Mouse (Mus musculus) liver, adult 2 months (tissue): ENCODE measurements at regions not wholly inside any gene's neighbourhood (a gene's known extent, or its start where the extent isn't known, plus 50 kb on each side); places are given as distances from the start of the nearest gene placed in this dataset.

Experiments used
- DNase-seq: peaks from one replicate; pipeline ENCODE4 v3.0.0-alpha.2; 2011; ENCODE audit warnings: low read depth, low spot score; ENCODE audit errors: extremely low read depth
- H3K27ac ChIP-seq: fragments of 200-500 bp; replicated peaks from 2 replicates; pipeline ENCODE4 v1.5.1; 2012; ENCODE audit warnings: low read depth, mild to moderate bottlenecking, control low read depth, inconsistent platforms, low read length; ENCODE audit not compliant: insufficient read depth
- H3K27me3 ChIP-seq: fragments of 200-500 bp; 2 replicates; pipeline ENCODE4 v1.6.1; 2012; ENCODE audit warnings: mild to moderate bottlenecking, moderate library complexity, low read length, inconsistent platforms; ENCODE audit not compliant: control insufficient read depth, insufficient read depth
- H3K36me3 ChIP-seq: fragments of 200-500 bp; 2 replicates; pipeline ENCODE4 v1.6.1; 2012; ENCODE audit warnings: low read length, inconsistent platforms; ENCODE audit not compliant: control insufficient read depth, insufficient read depth
- H3K4me1 ChIP-seq: fragments of 200-500 bp; 2 replicates; pipeline ENCODE4 v1.6.1; 2011; ENCODE audit warnings: low read length; ENCODE audit not compliant: control insufficient read depth, insufficient read depth
- H3K4me3 ChIP-seq: fragments of 200-500 bp; 2 replicates; pipeline ENCODE4 v1.5.1; 2011; ENCODE audit warnings: low read depth, mild to moderate bottlenecking, control low read depth, low read length, moderate library complexity; ENCODE audit not compliant: insufficient read depth
- H3K79me2 ChIP-seq: fragments of 200-500 bp; 2 replicates; pipeline ENCODE4 v1.6.1; 2012; ENCODE audit warnings: inconsistent platforms, mild to moderate bottlenecking, low read length, moderate library complexity; ENCODE audit not compliant: control insufficient read depth, insufficient read depth
- H3K9ac ChIP-seq: fragments of 200-500 bp; 2 replicates; pipeline ENCODE4 v1.6.1; 2012; ENCODE audit warnings: low read depth, mild to moderate bottlenecking, control low read depth, inconsistent platforms, low read length
- CTCF ChIP-seq: fragments of 200-500 bp; IDR thresholded peaks from 2 replicates; pipeline ENCODE4 v1.5.1; 2011; ENCODE audit warnings: low read depth, low read length, control low read depth
- POLR2A ChIP-seq: fragments of 200-500 bp; IDR thresholded peaks from 2 replicates; pipeline ENCODE4 v1.6.1; 2011; ENCODE audit warnings: low read length, control low read depth; ENCODE audit not compliant: insufficient read depth; ENCODE audit errors: extremely low read depth
- WGBS: fragments of 180-500 bp; shearing (Covaris S2); methylation state at CpG from one replicate; pipeline ENCODE4 v1.1.7; 2018; 5-methylcytosine and 5-hydroxymethylcytosine counted together

DNA sequence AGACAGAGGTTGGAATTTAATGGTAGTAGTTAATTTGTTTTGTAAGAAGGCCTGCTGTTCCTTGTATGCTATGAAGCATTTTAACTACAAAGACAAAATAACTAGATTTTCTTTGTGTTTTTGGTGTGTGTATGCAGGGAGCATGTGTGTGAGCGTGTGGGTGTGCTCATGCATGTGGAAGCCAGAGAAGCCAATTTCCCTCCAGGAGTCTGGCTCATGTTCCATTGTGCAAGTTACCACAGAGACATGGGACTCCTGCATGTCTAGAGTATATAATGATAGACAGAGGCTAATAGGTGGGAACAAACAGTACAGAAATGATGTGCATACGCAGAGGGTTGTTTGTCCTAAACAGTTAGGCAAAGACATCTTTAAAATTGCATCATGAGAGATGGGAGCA lies 219.0 kb upstream of the Dpp6 start:
- Histone ChIP-seq H3K9ac (no peak overlapping the region), H3K36me3 (no peaks in the 10 kb centered on the region), H3K79me2 (no peaks in the 10 kb centered on the region), H3K27ac (no peak overlapping the region), H3K27me3 (no peaks in the 10 kb centered on the region), H3K4me1 (no peaks in the 10 kb centered on the region), H3K4me3 (no peak overlapping the region)
- 82% methylated on average over 2 of the region's 2 CpGs for WGBS
- no peak for DNase-seq
- TF ChIP-seq POLR2A (no peak), CTCF (no peak)

DNA sequence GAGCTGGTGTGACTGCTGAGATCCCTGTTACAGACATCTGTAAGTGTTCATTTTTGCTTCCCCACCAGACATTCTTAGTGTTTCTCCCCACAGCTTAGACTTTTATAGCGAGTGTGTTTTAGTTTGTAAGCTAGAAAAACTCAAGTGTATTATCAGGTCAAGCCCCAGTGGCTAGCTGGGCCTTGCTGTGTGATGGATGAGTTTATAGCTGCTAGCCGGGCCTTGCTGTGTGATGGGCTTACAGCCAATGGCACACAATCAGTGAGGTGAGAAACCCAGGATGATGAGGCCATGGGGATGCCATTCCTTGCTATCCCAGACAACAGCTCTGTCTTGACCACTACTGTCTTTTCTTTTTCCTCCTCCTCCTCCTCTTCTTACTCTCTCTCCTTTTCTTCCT lies 197.7 kb upstream of the Dpp6 start:
- no peak overlapping the region for H3K4me3 ChIP-seq
- H3K27ac ChIP-seq = no peak overlapping the region
- no peak for TF ChIP-seq CTCF
- TF ChIP-seq POLR2A = no peak
- H3K79me2 ChIP-seq = no peaks in the 10 kb centered on the region
- DNase-seq = no peak
- no peaks in the 10 kb centered on the region for H3K36me3 ChIP-seq
- 59% methylated on average over 2 of the region's 2 CpGs for WGBS
- H3K27me3 ChIP-seq = no peaks in the 10 kb centered on the region
- no peaks in the 10 kb centered on the region for H3K4me1 ChIP-seq
- H3K9ac ChIP-seq = no peak overlapping the region

DNA sequence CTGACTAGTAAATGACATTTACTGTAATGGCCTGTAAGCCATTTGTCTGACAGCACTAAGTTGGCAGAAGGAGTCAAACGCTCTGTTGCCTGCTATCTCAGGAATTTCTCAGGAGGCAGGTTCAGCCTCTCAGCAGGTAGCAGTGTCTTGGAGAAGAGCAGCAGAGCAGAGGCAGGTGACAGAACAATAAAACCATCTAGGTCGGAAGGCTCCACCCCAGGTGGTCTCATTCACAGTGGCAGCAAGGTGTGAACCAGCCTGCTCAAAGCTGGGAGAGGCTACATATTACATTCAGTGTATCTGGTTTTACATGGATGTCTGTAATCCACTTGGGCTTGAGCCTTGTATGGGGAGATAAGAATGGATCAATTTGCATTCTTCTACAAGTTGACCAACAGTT lies 194.9 kb upstream of the Dpp6 start:
- H3K36me3 ChIP-seq = no peaks in the 10 kb centered on the region
- H3K79me2 ChIP-seq = no peaks in the 10 kb centered on the region
- no peaks in the 10 kb centered on the region for H3K27me3 ChIP-seq
- H3K27ac ChIP-seq = no peak overlapping the region
- H3K9ac ChIP-seq = no peak overlapping the region
- no peak for DNase-seq
- no peaks in the 10 kb centered on the region for H3K4me1 ChIP-seq
- H3K4me3 ChIP-seq = no peak overlapping the region
- TF ChIP-seq CTCF = no peak
- no peak for TF ChIP-seq POLR2A
- WGBS = 18% methylated on average over 2 of the region's 2 CpGs

DNA sequence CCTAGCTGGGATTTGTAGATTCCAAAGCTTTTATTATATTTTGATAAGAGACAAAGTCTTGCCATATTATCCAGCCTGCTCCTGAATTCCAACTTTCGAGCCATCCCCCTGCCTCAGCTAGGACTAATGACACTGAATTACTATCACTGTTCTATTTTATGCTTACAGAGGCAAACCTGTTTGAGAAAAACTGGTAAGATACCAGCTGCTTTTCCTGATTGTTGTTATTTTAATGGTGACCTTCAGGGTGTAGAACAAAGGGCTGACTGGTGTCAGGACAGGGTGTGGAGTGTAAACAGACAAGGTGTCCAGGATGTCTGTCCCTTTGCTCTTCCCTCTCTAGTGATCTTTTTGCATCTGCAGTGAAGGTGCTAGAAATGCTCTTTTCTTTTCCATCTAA lies 145.5 kb upstream of the Dpp6 start:
- H3K36me3 ChIP-seq = no peaks in the 10 kb centered on the region
- H3K79me2 ChIP-seq = no peaks in the 10 kb centered on the region
- 38% methylated on average over 1 of the region's 1 CpGs for WGBS
- TF ChIP-seq POLR2A (no peak), CTCF (no peak)
- no peaks in the 10 kb centered on the region for H3K4me1 ChIP-seq
- no peak for DNase-seq
- H3K4me3 ChIP-seq = no peak overlapping the region
- H3K27me3 ChIP-seq = no peaks in the 10 kb centered on the region
- H3K27ac ChIP-seq = no peak overlapping the region
- H3K9ac ChIP-seq = no peak overlapping the region

DNA sequence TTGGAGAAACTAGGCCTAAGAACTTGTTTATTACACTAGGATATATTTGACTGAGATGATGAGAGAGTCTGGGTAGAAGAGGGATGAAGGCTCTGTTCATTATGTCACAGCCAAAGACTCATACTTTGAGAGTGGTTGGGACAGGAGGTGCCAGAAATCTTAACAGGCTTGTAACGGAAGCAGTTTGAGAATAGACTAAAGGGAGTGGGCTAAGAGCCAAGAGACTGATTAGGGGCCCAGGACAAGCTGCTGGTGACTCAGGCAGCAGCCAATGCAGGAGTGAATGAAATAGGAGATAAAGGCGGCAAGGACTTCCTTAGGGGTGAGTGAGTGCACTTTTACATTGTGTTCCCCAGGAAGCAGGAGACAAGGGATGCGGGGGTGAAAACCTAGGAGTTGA lies 127.2 kb upstream of the Dpp6 start:
- TF ChIP-seq POLR2A (no peak), CTCF (no peak)
- no peaks in the 10 kb centered on the region for H3K27me3 ChIP-seq
- 57% methylated on average over 3 of the region's 3 CpGs for WGBS
- no peaks in the 10 kb centered on the region for H3K4me1 ChIP-seq
- no peak for DNase-seq
- no peaks in the 10 kb centered on the region for H3K36me3 ChIP-seq
- H3K79me2 ChIP-seq = no peaks in the 10 kb centered on the region
- no peak overlapping the region for H3K4me3 ChIP-seq
- H3K9ac ChIP-seq = no peak overlapping the region
- H3K27ac ChIP-seq = no peak overlapping the region

GRCm38 (mm10) chr5:26691121-26691520 lies 125.9 kb upstream of the Dpp6 start:
- H3K79me2 ChIP-seq = no peaks in the 10 kb centered on the region
- TF ChIP-seq CTCF = no peak
- TF ChIP-seq POLR2A = no peak
- no peaks in the 10 kb centered on the region for H3K4me1 ChIP-seq
- no peaks in the 10 kb centered on the region for H3K27me3 ChIP-seq
- no peak overlapping the region for H3K4me3 ChIP-seq
- DNase-seq = no peak
- H3K9ac ChIP-seq = no peak overlapping the region
- H3K27ac ChIP-seq = no peak overlapping the region
- WGBS = 97% methylated on average over 1 of the region's 1 CpGs
- H3K36me3 ChIP-seq = no peaks in the 10 kb centered on the region
